Mouse (Mus musculus) liver, postnatal 0 days (tissue): ENCODE results near the gene Armc5. TPM values are rescaled to one million over a fixed set of nuclear protein-coding genes. Genes with fewer than 3 reads are reported as not detected.

Source experiments
- ATAC-seq: fragments of 200-750 bp; cut with Nextera tagmentation; 2 replicates; pipeline ENCODE4 v1.8.0; 2017; ENCODE audit warnings: mild to moderate bottlenecking, moderate library complexity
- DNase-seq: peaks from one replicate; pipeline ENCODE4 v3.0.0-alpha.2; 2016
- H3K27ac ChIP-seq: fragments of 300-500 bp; sonication (generic); 2 replicates; pipeline ENCODE4 v1.5.1; 2014; ENCODE audit warnings: antibody characterized with exemption, moderate library complexity, mild to moderate bottlenecking, low read depth
- H3K27me3 ChIP-seq: fragments of 300-500 bp; sonication (generic); 2 replicates; pipeline ENCODE4 v1.6.1; 2014; ENCODE audit warnings: low read length, control low read depth, mixed read lengths; ENCODE audit not compliant: insufficient read depth
- H3K36me3 ChIP-seq: fragments of 300-500 bp; sonication (generic); replicated peaks from 2 replicates; pipeline ENCODE4 v1.6.1; 2014; ENCODE audit warnings: mild to moderate bottlenecking, control low read depth, low read length, moderate library complexity, mixed read lengths; ENCODE audit not compliant: insufficient read depth
- H3K4me1 ChIP-seq: fragments of 300-500 bp; sonication (generic); 2 replicates; pipeline ENCODE4 v1.6.1; 2014; ENCODE audit warnings: antibody characterized with exemption, mild to moderate bottlenecking, control low read depth; ENCODE audit not compliant: insufficient read depth
- H3K4me2 ChIP-seq: fragments of 300-500 bp; sonication (generic); 2 replicates; pipeline ENCODE4 v1.6.1; 2014; ENCODE audit warnings: low read depth, mild to moderate bottlenecking, low read length, moderate library complexity, mixed read lengths
- H3K4me3 ChIP-seq: fragments of 300-500 bp; sonication (generic); 2 replicates; pipeline ENCODE4 v1.5.1; 2014; ENCODE audit warnings: low read depth, low read length
- H3K9ac ChIP-seq: fragments of 300-500 bp; sonication (generic); replicated peaks from 2 replicates; pipeline ENCODE4 v1.6.1; 2014; ENCODE audit warnings: mild to moderate bottlenecking, moderate library complexity
- H3K9me3 ChIP-seq: fragments of 300-500 bp; sonication (generic); 2 replicates; pipeline ENCODE4 v1.6.1; 2016; ENCODE audit warnings: mild to moderate bottlenecking, control low read depth, low read length, mixed read lengths
- CTCF ChIP-seq: sonication (generic); IDR thresholded peaks from 2 replicates; pipeline ENCODE4 v1.5.1; 2016; ENCODE audit warnings: antibody characterized with exemption, low read depth
- EP300 ChIP-seq: IDR thresholded peaks from 2 replicates; pipeline ENCODE4 v1.6.1; 2016; ENCODE audit warnings: antibody characterized with exemption, low read depth, mild to moderate bottlenecking
- WGBS: fragments of 180-500 bp; shearing (Covaris S2); extraction: QIAGEN DNeasy Blood & Tissue Kit; methylation state at CpG from one replicate; pipeline ENCODE4 v1.1.7; 2014; ENCODE audit not compliant: insufficient replicate concordance; 5-methylcytosine and 5-hydroxymethylcytosine counted together
- polyA plus RNA-seq: library from polyadenylated mRNA; unstranded; fragments of >200 nt; fragmentation: Nextera tagmentation; extraction: Ambion mirVana; gene quantifications from 2 replicates; pipeline ENCODE4 v1.2.1, GENCODE M21; 2015

The Armc5 gene
- polyA plus RNA-seq, 1 experiment from 2014 or later, result 5.6 TPM

- Histone ChIP-seq H3K4me2 (peak overlapping the region; percentile 77), H3K4me3 (no peak overlapping the region), H3K9me3 (no peaks in the 10 kb centered on the region), H3K9ac (no peak overlapping the region), H3K27me3 (no peaks in the 10 kb centered on the region), H3K27ac (no peak overlapping the region), H3K36me3 (peaks cover 19% of the 10 kb centered on the region), H3K4me1 (peaks cover 15% of the 10 kb centered on the region)
- ATAC-seq, result no peak
- no peak for TF ChIP-seq CTCF
- TF ChIP-seq EP300, result no peak
- DNase-seq, result no peak
- WGBS, result 90% methylated on average over 13 of the region's 13 CpGs
Observed at GRCm38 (mm10) chr7:128236426-128236825, 716 bp upstream of the Armc5 start.

GRCm38 (mm10) chr7:128237593-128237926 lies 418 bp downstream of the Armc5 start:
- no peak; the same call in 1 of the 2 replicates for ATAC-seq
- WGBS, result 0% methylated on average over 25 of the region's 25 CpGs
- peak overlapping the region; percentile 77 for H3K4me2 ChIP-seq

GRCm38 (mm10) chr7:128237927-128238778 lies 1.0 kb downstream of the Armc5 start, which contains the start of gene 9130023H24Rik:
Gene 9130023H24Rik, minus strand, starts transcription at chr7:128238031.
- Histone ChIP-seq H3K9ac (peak within 1 kb of the TSS; percentile 88), H3K4me3 (peak within 1 kb of the TSS; percentile 81), H3K9me3 (no peaks in the 10 kb centered on the region), H3K36me3 (peaks cover 29% of the 10 kb centered on the region), H3K4me2 (peak within 1 kb of the TSS; percentile 83), H3K27ac (peak within 1 kb of the TSS; percentile 95), H3K27me3 (no peaks in the 10 kb centered on the region), H3K4me1 (peaks cover 15% of the 10 kb centered on the region)
- DNase-seq (peak; percentile 100), ATAC-seq (peak; percentile 88)
- 0% methylated on average over 63 of the region's 72 CpGs for WGBS
- peak; percentile 48; the same call in 1 of the 2 replicates for TF ChIP-seq CTCF
- TF ChIP-seq EP300, result peak; percentile 43; the same call in 1 of the 2 replicates

More at GRCm38 (mm10) chr7:128237593-128237926, 418 bp downstream of the Armc5 start:
- no peak for DNase-seq
- Histone ChIP-seq H3K36me3 (peaks cover 24% of the 10 kb centered on the region), H3K4me3 (peak overlapping the region; percentile 81), H3K4me1 (peaks cover 15% of the 10 kb centered on the region), H3K9ac (peak overlapping the region; percentile 88), H3K27ac (peak overlapping the region; percentile 95), H3K27me3 (no peaks in the 10 kb centered on the region), H3K9me3 (no peaks in the 10 kb centered on the region)
- TF ChIP-seq CTCF (no peak), EP300 (peak; percentile 28; the same call in 1 of the 2 replicates)

- TF ChIP-seq EP300 (no peak), CTCF (peak; percentile 74)
- ATAC-seq (no peak), DNase-seq (peak; percentile 58)
- Histone ChIP-seq H3K4me3 (peak overlapping the region; percentile 81), H3K27me3 (no peaks in the 10 kb centered on the region), H3K27ac (peak overlapping the region; percentile 95; the same call in 1 of the 2 replicates), H3K4me2 (peak overlapping the region; percentile 83), H3K4me1 (peaks cover 15% of the 10 kb centered on the region), H3K9ac (peak overlapping the region; percentile 48; the same call in 1 of the 2 replicates), H3K36me3 (peaks cover 31% of the 10 kb centered on the region), H3K9me3 (no peaks in the 10 kb centered on the region)
- WGBS, result 30% methylated on average over 4 of the region's 4 CpGs
Observed at GRCm38 (mm10) chr7:128238991-128239390, 1.8 kb downstream of the Armc5 start.

- Histone ChIP-seq H3K27me3 (no peaks in the 10 kb centered on the region), H3K27ac (no peak overlapping the region), H3K4me3 (no peak overlapping the region), H3K36me3 (peaks cover 40% of the 10 kb centered on the region), H3K9ac (no peak overlapping the region; the same call in 1 of the 2 replicates), H3K4me2 (no peak overlapping the region), H3K9me3 (no peaks in the 10 kb centered on the region), H3K4me1 (peaks cover 15% of the 10 kb centered on the region)
- DNase-seq (no peak), ATAC-seq (no peak)
- no peak for TF ChIP-seq CTCF
- no peak for TF ChIP-seq EP300
- 91% methylated on average over 27 of the region's 27 CpGs for WGBS
Observed at GRCm38 (mm10) chr7:128240131-128240784, 3.1 kb downstream of the Armc5 start.

- DNase-seq (no peak), ATAC-seq (no peak)
- H3K4me2 ChIP-seq, result no peak overlapping the region
- H3K27ac ChIP-seq, result no peak overlapping the region
- no peak overlapping the region for H3K9ac ChIP-seq
- 89% methylated on average over 16 of the region's 16 CpGs for WGBS
- TF ChIP-seq CTCF, result no peak
- TF ChIP-seq EP300, result no peak
- peaks cover 5% of the 10 kb centered on the region; the same call in 1 of the 2 replicates for H3K27me3 ChIP-seq
- peaks cover 17% of the 10 kb centered on the region for H3K4me1 ChIP-seq
- H3K4me3 ChIP-seq, result no peak overlapping the region
- H3K9me3 ChIP-seq, result no peaks in the 10 kb centered on the region
- peaks cover 40% of the 10 kb centered on the region for H3K36me3 ChIP-seq
Observed at GRCm38 (mm10) chr7:128242331-128242730, 5.2 kb downstream of the Armc5 start.
